Mouse (Mus musculus) neural tube, embryonic 11.5 days (tissue): Measurements from ENCODE around the gene Ddx54. TPM values are rescaled to one million over a fixed set of nuclear protein-coding genes. Genes with fewer than 3 reads are reported as not detected.
A peak's percentile ranks its signal among the peaks of the same experiment; 100 is the strongest.

ENCODE experiments used
- ATAC-seq: fragments of 200-750 bp; cut with Nextera tagmentation; 2 replicates; pipeline ENCODE4 v1.8.0; 2017; ENCODE audit warnings: moderate number of reproducible peaks, mild to moderate bottlenecking, moderate TSS enrichment, moderate library complexity; ENCODE audit not compliant: insufficient read depth, low FRiP score, low TSS enrichment
- DNase-seq: peaks from one replicate; pipeline ENCODE4 v3.0.0-alpha.2; 2015; ENCODE audit warnings: low spot score
- H3K27ac ChIP-seq: fragments of 300-500 bp; sonication (generic); 2 replicates; pipeline ENCODE4 v1.5.1; 2014; ENCODE audit warnings: low read depth, mild to moderate bottlenecking, low read length
- H3K27me3 ChIP-seq: fragments of 300-500 bp; sonication (generic); 2 replicates; pipeline ENCODE4 v1.6.1; 2014; ENCODE audit warnings: mild to moderate bottlenecking, low read length, mixed read lengths; ENCODE audit not compliant: control insufficient read depth, insufficient read depth
- H3K36me3 ChIP-seq: fragments of 300-500 bp; sonication (generic); 2 replicates; pipeline ENCODE4 v1.6.1; 2014; ENCODE audit warnings: mild to moderate bottlenecking, low read length, moderate library complexity, mixed read lengths; ENCODE audit not compliant: control insufficient read depth, insufficient read depth
- H3K4me1 ChIP-seq: fragments of 300-500 bp; sonication (generic); 2 replicates; pipeline ENCODE4 v1.6.1; 2014; ENCODE audit warnings: low read length, mixed read lengths; ENCODE audit not compliant: control insufficient read depth, insufficient read depth
- H3K4me2 ChIP-seq: fragments of 300-500 bp; sonication (generic); 2 replicates; pipeline ENCODE4 v1.6.1; 2014; ENCODE audit warnings: low read depth, mild to moderate bottlenecking, moderate library complexity
- H3K4me3 ChIP-seq: fragments of 300-500 bp; sonication (generic); 2 replicates; pipeline ENCODE4 v1.5.1; 2014; ENCODE audit warnings: low read depth, low read length
- H3K9ac ChIP-seq: fragments of 300-500 bp; sonication (generic); 2 replicates; pipeline ENCODE4 v1.6.1; 2014; ENCODE audit warnings: mild to moderate bottlenecking, low read length
- H3K9me3 ChIP-seq: fragments of 300-500 bp; sonication (generic); 2 replicates; pipeline ENCODE4 v1.6.1; 2016; ENCODE audit warnings: low read length; ENCODE audit not compliant: control insufficient read depth
- WGBS: fragments of 180-500 bp; shearing (Covaris S2); extraction: QIAGEN DNeasy Blood & Tissue Kit; methylation state at CpG from one replicate; pipeline ENCODE4 v1.1.7; 2014; 5-methylcytosine and 5-hydroxymethylcytosine counted together
- polyA plus RNA-seq: library from polyadenylated mRNA; unstranded; fragments of >200 nt; fragmentation: Nextera tagmentation; extraction: Ambion mirVana; gene quantifications from 2 replicates; pipeline ENCODE4 v1.2.1, GENCODE M21; 2014

The Ddx54 gene
- polyA plus RNA-seq, 1 experiment from 2014 or later: 42.0 TPM

GRCm38 (mm10) chr5:120568336-120568768 is 44.2 kb upstream of the Ddx54 start:
- 46% methylated on average over 9 of the region's 9 CpGs for WGBS
- Histone ChIP-seq H3K9ac (peak overlapping the region; percentile 20), H3K36me3 (no peaks in the 10 kb centered on the region), H3K4me2 (peak overlapping the region; percentile 14; the same call in 1 of the 2 replicates), H3K27me3 (no peaks in the 10 kb centered on the region), H3K4me3 (no peak overlapping the region), H3K4me1 (peaks cover 59% of the 10 kb centered on the region), H3K9me3 (no peaks in the 10 kb centered on the region), H3K27ac (peak overlapping the region; percentile 92)
- no peak for DNase-seq
- no peak for ATAC-seq

GRCm38 (mm10) chr5:120568964-120569363 is 43.6 kb upstream of the Ddx54 start:
- DNase-seq (no peak), ATAC-seq (no peak)
- 86% methylated on average over 4 of the region's 4 CpGs for WGBS
- Histone ChIP-seq H3K27ac (peak overlapping the region; percentile 92; the same call in 1 of the 2 replicates), H3K9me3 (no peaks in the 10 kb centered on the region), H3K9ac (peak overlapping the region; percentile 20; the same call in 1 of the 2 replicates), H3K27me3 (no peaks in the 10 kb centered on the region), H3K4me1 (peaks cover 57% of the 10 kb centered on the region), H3K4me3 (no peak overlapping the region), H3K36me3 (no peaks in the 10 kb centered on the region), H3K4me2 (no peak overlapping the region)

- Histone ChIP-seq H3K9ac (no peak overlapping the region), H3K4me2 (no peak overlapping the region), H3K27me3 (no peaks in the 10 kb centered on the region), H3K9me3 (no peaks in the 10 kb centered on the region), H3K4me1 (peaks cover 51% of the 10 kb centered on the region), H3K36me3 (no peaks in the 10 kb centered on the region), H3K27ac (no peak overlapping the region), H3K4me3 (no peak overlapping the region)
- ATAC-seq (no peak), DNase-seq (no peak)
- WGBS: 78% methylated on average over 3 of the region's 3 CpGs
These were observed 42.7 kb upstream of the Ddx54 start for GRCm38 (mm10) chr5:120569791-120570190.

- H3K27ac ChIP-seq: no peak overlapping the region
- no peak for ATAC-seq
- no peaks in the 10 kb centered on the region for H3K36me3 ChIP-seq
- H3K9me3 ChIP-seq: no peaks in the 10 kb centered on the region
- peaks cover 46% of the 10 kb centered on the region for H3K4me1 ChIP-seq
- no peaks in the 10 kb centered on the region for H3K27me3 ChIP-seq
- no peak for DNase-seq
- no peak overlapping the region for H3K4me3 ChIP-seq
- H3K4me2 ChIP-seq: no peak overlapping the region
- 81% methylated on average over 11 of the region's 11 CpGs for WGBS
- no peak overlapping the region for H3K9ac ChIP-seq
These were observed 42.1 kb upstream of the Ddx54 start for GRCm38 (mm10) chr5:120570289-120570897.

- Histone ChIP-seq H3K4me3 (no peak overlapping the region), H3K36me3 (no peaks in the 10 kb centered on the region), H3K9me3 (no peaks in the 10 kb centered on the region), H3K4me2 (no peak overlapping the region), H3K9ac (no peak overlapping the region), H3K27ac (no peak overlapping the region), H3K27me3 (no peaks in the 10 kb centered on the region), H3K4me1 (peaks cover 37% of the 10 kb centered on the region)
- 35% methylated on average over 14 of the region's 14 CpGs for WGBS
- peak; percentile 34 for DNase-seq
- ATAC-seq: no peak
These were observed 41.3 kb upstream of the Ddx54 start for GRCm38 (mm10) chr5:120571056-120571740.

GRCm38 (mm10) chr5:120574469-120575063 is 38.0 kb upstream of the Ddx54 start:
- 72% methylated on average over 10 of the region's 10 CpGs for WGBS
- Histone ChIP-seq H3K9me3 (no peaks in the 10 kb centered on the region), H3K27ac (no peak overlapping the region), H3K9ac (no peak overlapping the region), H3K4me3 (no peak overlapping the region), H3K4me1 (peaks cover 30% of the 10 kb centered on the region), H3K36me3 (no peaks in the 10 kb centered on the region), H3K4me2 (no peak overlapping the region), H3K27me3 (no peaks in the 10 kb centered on the region)
- no peak for DNase-seq
- no peak for ATAC-seq

GRCm38 (mm10) chr5:120576781-120577301 is 35.7 kb upstream of the Ddx54 start:
- Histone ChIP-seq H3K27ac (no peak overlapping the region), H3K4me3 (no peak overlapping the region), H3K9me3 (no peaks in the 10 kb centered on the region), H3K4me1 (peaks cover 29% of the 10 kb centered on the region), H3K27me3 (no peaks in the 10 kb centered on the region), H3K4me2 (no peak overlapping the region), H3K36me3 (no peaks in the 10 kb centered on the region), H3K9ac (no peak overlapping the region)
- DNase-seq (no peak), ATAC-seq (no peak)
- 75% methylated on average over 11 of the region's 11 CpGs for WGBS

GRCm38 (mm10) chr5:120577935-120578441 is 34.6 kb upstream of the Ddx54 start:
- Histone ChIP-seq H3K27ac (peak overlapping the region; percentile 68), H3K9me3 (no peaks in the 10 kb centered on the region), H3K4me2 (no peak overlapping the region), H3K9ac (peak overlapping the region; percentile 18; the same call in 1 of the 2 replicates), H3K27me3 (no peaks in the 10 kb centered on the region), H3K36me3 (no peaks in the 10 kb centered on the region), H3K4me3 (no peak overlapping the region), H3K4me1 (peaks cover 29% of the 10 kb centered on the region)
- 34% methylated on average over 10 of the region's 10 CpGs for WGBS
- ATAC-seq (no peak), DNase-seq (peak; percentile 47)
